Mouse (Mus musculus) frontal cortex, adult 2 months (tissue): Measurements from ENCODE around the gene Spns2. TPM values are rescaled to one million over a fixed set of nuclear protein-coding genes. Genes with fewer than 3 reads are reported as not detected.

ENCODE experiments used
- DNase-seq, 2 experiments: peaks; one replicate each; pipeline ENCODE4 v3.0.0; 2022; ENCODE audit warnings: low spot score in 1 of 2; ENCODE audit errors: extremely low spot score in 1 of 2
- polyA plus RNA-seq: library from polyadenylated mRNA; depleted of rRNA; stranded (reverse); fragments of >200 nt; gene quantifications from 2 replicates; pipeline ENCODE4 v1.2.3, GENCODE M21; 2012

Spns2 gene
- polyA plus RNA-seq, 1 experiment = 47.0 TPM

- no peak for DNase-seq
These were observed 14.3 kb downstream of the Spns2 start for GRCm38 (mm10) chr11:72475408-72475807.

GRCm38 (mm10) chr11:72474926-72475325, 14.8 kb downstream of the Spns2 start:
- no peak for DNase-seq

GRCm38 (mm10) chr11:72473540-72473939, 16.2 kb downstream of the Spns2 start:
- DNase-seq = no peak

GRCm38 (mm10) chr11:72471381-72471780, 18.3 kb downstream of the Spns2 start:
- DNase-seq = no peak

- DNase-seq = no peak
These were observed 19.7 kb downstream of the Spns2 start for GRCm38 (mm10) chr11:72470004-72470403.

- peak; percentile 34 to 49 for DNase-seq
These were observed 20.5 kb downstream of the Spns2 start for GRCm38 (mm10) chr11:72469217-72469616.

GRCm38 (mm10) chr11:72468525-72468924, 21.2 kb downstream of the Spns2 start:
- no peak for DNase-seq

GRCm38 (mm10) chr11:72466694-72467507, 22.8 kb downstream of the Spns2 start:
- no peak for DNase-seq

- DNase-seq = no peak
These were observed 23.6 kb downstream of the Spns2 start for GRCm38 (mm10) chr11:72465978-72466693.

GRCm38 (mm10) chr11:72464821-72465220, 24.9 kb downstream of the Spns2 start:
- DNase-seq = no peak

GRCm38 (mm10) chr11:72461500-72461981, 28.2 kb downstream of the Spns2 start:
- no peak for DNase-seq

GRCm38 (mm10) chr11:72458502-72458901, 31.2 kb downstream of the Spns2 start:
- DNase-seq = no peak

- DNase-seq = no peak
These were observed 31.7 kb downstream of the Spns2 start for GRCm38 (mm10) chr11:72457995-72458496.

- DNase-seq = peak; percentile 36 to 58
These were observed 34.0 kb downstream of the Spns2 start for GRCm38 (mm10) chr11:72455694-72456093.

- DNase-seq = no peak
These were observed 36.4 kb downstream of the Spns2 start for GRCm38 (mm10) chr11:72453105-72453953.

GRCm38 (mm10) chr11:72452140-72452665, 37.5 kb downstream of the Spns2 start:
- no peak for DNase-seq

- no peak for DNase-seq
These were observed 42.2 kb downstream of the Spns2 start for GRCm38 (mm10) chr11:72447475-72447874.

- DNase-seq = peak in 1 of 2 experiments; percentile 52
These were observed 43.2 kb downstream of the Spns2 start for GRCm38 (mm10) chr11:72446311-72447105.

- DNase-seq = peak; percentile 96 to 99
These were observed 48.6 kb downstream of the Spns2 start, which contains the start of gene Mybbp1a for GRCm38 (mm10) chr11:72440965-72441664. Gene Mybbp1a, plus strand, starts transcription at chr11:72441355.
